Mouse (Mus musculus) gastrocnemius, adult 2 months (tissue): ENCODE data around the gene Trim54. TPM values are rescaled to one million over a fixed set of nuclear protein-coding genes. Genes with fewer than 3 reads are reported as not detected.
A peak's percentile ranks its signal among the peaks of the same experiment; 100 is the strongest.

Experiments
- DNase-seq: peaks from one replicate; pipeline ENCODE4 v3.0.0; 2022
- H3K27ac ChIP-seq: fragments of 200-600 bp; 2 replicates; pipeline ENCODE4 v1.8.1; 2022; ENCODE audit warnings: mild to moderate bottlenecking
- H3K4me3 ChIP-seq: fragments of 200-600 bp; 2 replicates; pipeline ENCODE4 v1.8.1; 2022; ENCODE audit warnings: mild to moderate bottlenecking, moderate library complexity
- CTCF ChIP-seq: fragments of 200-600 bp; IDR thresholded peaks from 2 replicates; pipeline ENCODE4 v1.8.1; 2022; ENCODE audit warnings: antibody characterized with exemption, mild to moderate bottlenecking, moderate library complexity
- intact Hi-C: fragments of 180-260 bp; cut with DNase I; formaldehyde crosslinking; loops from one replicate; pipeline ENCODE4 v1.15.1; 2025
- total RNA-seq, 2 experiments: library from RNA; stranded (reverse); gene quantifications; 2 replicates each; pipeline ENCODE4 v1.2.3; 2021

The Trim54 gene
- total RNA-seq, 2 experiments from 2014 or later = 356 to 504 TPM

DNA sequence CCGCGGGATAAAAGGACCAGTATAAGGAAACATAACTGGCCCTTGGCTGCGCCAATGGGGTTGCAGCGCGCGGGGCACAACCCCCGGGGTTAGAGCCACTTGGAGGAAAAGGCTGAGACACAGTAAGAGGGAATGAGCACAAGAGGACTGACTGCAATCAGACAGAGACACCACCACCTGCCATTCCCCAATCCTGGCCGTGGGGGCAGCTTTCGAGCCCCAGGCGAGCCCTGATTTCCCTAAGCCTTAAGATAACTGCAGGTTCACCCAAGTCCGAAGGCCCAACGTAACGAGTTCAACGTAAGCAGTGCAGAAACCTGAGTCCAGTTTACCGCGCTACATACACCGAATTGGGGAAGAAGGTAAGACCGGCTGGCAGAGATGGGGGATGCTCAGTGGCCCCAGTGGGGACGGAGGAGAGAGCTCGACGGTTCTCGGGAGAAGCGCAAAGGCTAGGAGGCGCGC lies 62.8 kb downstream of the Trim54 start:
- intact Hi-C loops = loop anchor here (2.0 kb wide), 1 partner anchor 25 kb away; the partner anchor contains the start of gene Mpv17
- DNase-seq = no peak
- peak overlapping the region; percentile 91 for H3K4me3 ChIP-seq
- no peak for TF ChIP-seq CTCF
- H3K27ac ChIP-seq = peak overlapping the region; percentile 97

- peak; percentile 93 for DNase-seq
- intact Hi-C loops = loop anchor here (2.0 to 5.0 kb wide), 2 partner anchors 25 to 42 kb away; partner anchors contain the start of genes Mpv17 and Ppm1g
- TF ChIP-seq CTCF = peak; percentile 8; the same call in 1 of the 2 replicates
- Histone ChIP-seq H3K27ac (peak within 1 kb of the TSS; percentile 97), H3K4me3 (peak within 1 kb of the TSS; percentile 91)
Measured at GRCm38 (mm10) chr5:31179766-31180630, 63.5 kb downstream of the Trim54 start, which contains the start of the genes Gm29609 and Gtf3c2. Gene Gm29609, minus strand, starts transcription at chr5:31179911. Gene Gtf3c2, minus strand, starts transcription at chr5:31180144.

GRCm38 (mm10) chr5:31181183-31181770 lies 64.8 kb downstream of the Trim54 start:
- Histone ChIP-seq H3K4me3 (no peak overlapping the region), H3K27ac (peak overlapping the region; percentile 97; the same call in 1 of the 2 replicates)
- intact Hi-C loops = loop anchor here (5.0 kb wide), 1 partner anchor 41 kb away; the partner anchor contains the start of gene Ppm1g
- no peak for DNase-seq
- no peak for TF ChIP-seq CTCF

- H3K27ac ChIP-seq = no peak overlapping the region
- intact Hi-C loops = loop anchor here (5.0 kb wide), 1 partner anchor 39 kb away; the partner anchor contains the start of gene Ppm1g
- no peak for DNase-seq
- H3K4me3 ChIP-seq = no peak overlapping the region
- no peak for TF ChIP-seq CTCF
Measured at GRCm38 (mm10) chr5:31183678-31184077, 67.2 kb downstream of the Trim54 start.

Other genes with a start within 250 kb of the Trim54 start
- 10 to 100 TPM; 28.8 to 31.2 TPM for gene Tmem214, start 248.7 kb upstream of the Trim54 start, total RNA-seq
- 1 to 10 TPM; 1.6 to 2.3 TPM for gene Agbl5, start 228.0 kb upstream of the Trim54 start, total RNA-seq
- gene Ost4, start 208.9 kb upstream of the Trim54 start, total RNA-seq = 100 to 1,000 TPM; 103 to 121 TPM
- gene Emilin1, start 203.3 kb upstream of the Trim54 start, total RNA-seq = 1 to 10 TPM; 2.7 to 7.7 TPM
- 10 to 100 TPM; 29.2 to 30.8 TPM for gene Khk, start 195.3 kb upstream of the Trim54 start, total RNA-seq
- gene Cgref1, start 171.1 kb upstream of the Trim54 start, total RNA-seq = 1 to 10 TPM; 2.0 to 2.9 TPM
- gene Preb, start 156.4 kb upstream of the Trim54 start, total RNA-seq = 10 to 100 TPM; 76.5 to 83.6 TPM
- under 1 TPM in 1 of 2 experiments, not detected in 1; 0.28 TPM for gene Tcf23, start 148.1 kb upstream of the Trim54 start, total RNA-seq
- 10 to 100 TPM; 40.9 to 41.6 TPM for gene Atraid, start 68.4 kb upstream of the Trim54 start, total RNA-seq
- gene Slc5a6, start 67.8 kb upstream of the Trim54 start, total RNA-seq = 1 to 10 TPM; 5.6 to 6.0 TPM
- gene Cad, start 61.9 kb upstream of the Trim54 start, total RNA-seq = 10 to 100 TPM; 25.5 to 28.6 TPM
- not detected for gene Dnajc5g, start 10.4 kb upstream of the Trim54 start, total RNA-seq
- gene Slc30a3, start 8.5 kb upstream of the Trim54 start, total RNA-seq = not detected
- not detected for gene Ucn, start 22.1 kb downstream of the Trim54 start, total RNA-seq
- gene Mpv17, start 37.5 kb downstream of the Trim54 start, total RNA-seq = 10 to 100 TPM; 16.9 to 24.2 TPM
- gene Gm29609, start 63.2 kb downstream of the Trim54 start, total RNA-seq = under 1 TPM; 0.53 to 0.74 TPM
- gene Gtf3c2, start 63.4 kb downstream of the Trim54 start, total RNA-seq = 10 to 100 TPM; 22.9 to 26.5 TPM
- gene Snx17, start 76.5 kb downstream of the Trim54 start, total RNA-seq = 10 to 100 TPM; 31.1 to 33.2 TPM
- 10 to 100 TPM; 39.5 to 53.9 TPM for gene Eif2b4, start 76.7 kb downstream of the Trim54 start, total RNA-seq
- gene Zfp513, start 85.6 kb downstream of the Trim54 start, total RNA-seq = 1 to 10 TPM; 6.2 to 7.1 TPM
- gene Ppm1g, start 104.0 kb downstream of the Trim54 start, total RNA-seq = 10 to 100 TPM; 41.1 to 45.7 TPM
- gene Nrbp1, start 124.2 kb downstream of the Trim54 start, total RNA-seq = 10 to 100 TPM; 51.3 to 58.5 TPM
- not detected for gene Gm9970, start 124.5 kb downstream of the Trim54 start, total RNA-seq
- gene Krtcap3, start 135.0 kb downstream of the Trim54 start, total RNA-seq = 1 to 10 TPM; 1.5 to 2.0 TPM
- gene Ift172, start 174.4 kb downstream of the Trim54 start, total RNA-seq = 10 to 100 TPM; 26.0 to 34.8 TPM
- 1 to 10 TPM; 1.2 to 3.2 TPM for gene Fndc4, start 179.4 kb downstream of the Trim54 start, total RNA-seq
- not detected for gene Gckr, start 180.7 kb downstream of the Trim54 start, total RNA-seq